Mouse (Mus musculus) liver, postnatal 0 days (tissue): ENCODE measurements around the gene Htr1f. TPM values are rescaled to one million over a fixed set of nuclear protein-coding genes. Genes with fewer than 3 reads are reported as not detected.

ENCODE experiments used
- ATAC-seq: fragments of 200-750 bp; cut with Nextera tagmentation; 2 replicates; pipeline ENCODE4 v1.8.0; 2017; ENCODE audit warnings: mild to moderate bottlenecking, moderate library complexity
- DNase-seq: peaks from one replicate; pipeline ENCODE4 v3.0.0-alpha.2; 2016
- H3K27ac ChIP-seq: fragments of 300-500 bp; sonication (generic); 2 replicates; pipeline ENCODE4 v1.5.1; 2014; ENCODE audit warnings: antibody characterized with exemption, moderate library complexity, mild to moderate bottlenecking, low read depth
- H3K27me3 ChIP-seq: fragments of 300-500 bp; sonication (generic); 2 replicates; pipeline ENCODE4 v1.6.1; 2014; ENCODE audit warnings: low read length, control low read depth, mixed read lengths; ENCODE audit not compliant: insufficient read depth
- H3K36me3 ChIP-seq: fragments of 300-500 bp; sonication (generic); replicated peaks from 2 replicates; pipeline ENCODE4 v1.6.1; 2014; ENCODE audit warnings: mild to moderate bottlenecking, control low read depth, low read length, moderate library complexity, mixed read lengths; ENCODE audit not compliant: insufficient read depth
- H3K4me1 ChIP-seq: fragments of 300-500 bp; sonication (generic); 2 replicates; pipeline ENCODE4 v1.6.1; 2014; ENCODE audit warnings: antibody characterized with exemption, mild to moderate bottlenecking, control low read depth; ENCODE audit not compliant: insufficient read depth
- H3K4me2 ChIP-seq: fragments of 300-500 bp; sonication (generic); 2 replicates; pipeline ENCODE4 v1.6.1; 2014; ENCODE audit warnings: low read depth, mild to moderate bottlenecking, low read length, moderate library complexity, mixed read lengths
- H3K4me3 ChIP-seq: fragments of 300-500 bp; sonication (generic); 2 replicates; pipeline ENCODE4 v1.5.1; 2014; ENCODE audit warnings: low read depth, low read length
- H3K9ac ChIP-seq: fragments of 300-500 bp; sonication (generic); replicated peaks from 2 replicates; pipeline ENCODE4 v1.6.1; 2014; ENCODE audit warnings: mild to moderate bottlenecking, moderate library complexity
- H3K9me3 ChIP-seq: fragments of 300-500 bp; sonication (generic); 2 replicates; pipeline ENCODE4 v1.6.1; 2016; ENCODE audit warnings: mild to moderate bottlenecking, control low read depth, low read length, mixed read lengths
- CTCF ChIP-seq: sonication (generic); IDR thresholded peaks from 2 replicates; pipeline ENCODE4 v1.5.1; 2016; ENCODE audit warnings: antibody characterized with exemption, low read depth
- EP300 ChIP-seq: IDR thresholded peaks from 2 replicates; pipeline ENCODE4 v1.6.1; 2016; ENCODE audit warnings: antibody characterized with exemption, low read depth, mild to moderate bottlenecking
- WGBS: fragments of 180-500 bp; shearing (Covaris S2); extraction: QIAGEN DNeasy Blood & Tissue Kit; methylation state at CpG from one replicate; pipeline ENCODE4 v1.1.7; 2014; ENCODE audit not compliant: insufficient replicate concordance; 5-methylcytosine and 5-hydroxymethylcytosine counted together
- polyA plus RNA-seq: library from polyadenylated mRNA; unstranded; fragments of >200 nt; fragmentation: Nextera tagmentation; extraction: Ambion mirVana; gene quantifications from 2 replicates; pipeline ENCODE4 v1.2.1, GENCODE M21; 2015

Htr1f gene
- polyA plus RNA-seq, result not detected in 2 replicates

- no peak for TF ChIP-seq CTCF
- no peak for TF ChIP-seq EP300
- Histone ChIP-seq H3K4me2 (peak within 1 kb of the TSS; percentile 59), H3K4me3 (peak within 1 kb of the TSS; percentile 19), H3K4me1 (no peaks in the 10 kb centered on the region), H3K9ac (no peak within 1 kb of the TSS), H3K27me3 (peaks cover 14% of the 10 kb centered on the region; the same call in 1 of the 2 replicates), H3K9me3 (no peaks in the 10 kb centered on the region), H3K36me3 (no peaks in the 10 kb centered on the region), H3K27ac (no peak within 1 kb of the TSS)
- ATAC-seq (no peak), DNase-seq (no peak)
- WGBS, result 9% methylated on average over 41 of the region's 41 CpGs
These were observed at the start of gene Htr1f for GRCm38 (mm10) chr16:65105184-65105931. Gene Htr1f, minus strand, starts transcription at chr16:65105854.

GRCm38 (mm10) chr16:65139771-65140170 lies 34.1 kb upstream of the Htr1f start:
- no peaks in the 10 kb centered on the region for H3K4me1 ChIP-seq
- H3K27me3 ChIP-seq, result no peaks in the 10 kb centered on the region
- TF ChIP-seq EP300, result no peak
- no peak for TF ChIP-seq CTCF
- H3K27ac ChIP-seq, result no peak overlapping the region
- 65% methylated on average over 2 of the region's 2 CpGs for WGBS
- no peak for ATAC-seq
- H3K4me3 ChIP-seq, result no peak overlapping the region
- no peak for DNase-seq
- no peaks in the 10 kb centered on the region for H3K9me3 ChIP-seq
- H3K4me2 ChIP-seq, result no peak overlapping the region
- no peaks in the 10 kb centered on the region for H3K36me3 ChIP-seq
- no peak overlapping the region for H3K9ac ChIP-seq

GRCm38 (mm10) chr16:65129391-65129790 lies 23.7 kb upstream of the Htr1f start:
- H3K27me3 ChIP-seq, result no peaks in the 10 kb centered on the region
- H3K4me2 ChIP-seq, result no peak overlapping the region
- H3K4me1 ChIP-seq, result no peaks in the 10 kb centered on the region
- H3K36me3 ChIP-seq, result no peaks in the 10 kb centered on the region
- H3K9me3 ChIP-seq, result no peaks in the 10 kb centered on the region
- 71% methylated on average over 2 of the region's 2 CpGs for WGBS
- no peak for TF ChIP-seq EP300
- no peak for TF ChIP-seq CTCF
- DNase-seq (no peak), ATAC-seq (no peak)
- H3K27ac ChIP-seq, result no peak overlapping the region
- no peak overlapping the region for H3K9ac ChIP-seq
- no peak overlapping the region for H3K4me3 ChIP-seq

GRCm38 (mm10) chr16:65127846-65128245 lies 22.2 kb upstream of the Htr1f start:
- Histone ChIP-seq H3K4me3 (no peak overlapping the region), H3K9me3 (no peaks in the 10 kb centered on the region), H3K9ac (no peak overlapping the region), H3K27me3 (no peaks in the 10 kb centered on the region), H3K4me2 (no peak overlapping the region), H3K27ac (no peak overlapping the region), H3K4me1 (no peaks in the 10 kb centered on the region), H3K36me3 (no peaks in the 10 kb centered on the region)
- DNase-seq (no peak), ATAC-seq (no peak)
- WGBS, result 43% methylated on average over 3 of the region's 3 CpGs
- no peak for TF ChIP-seq CTCF
- TF ChIP-seq EP300, result no peak

- DNase-seq (no peak), ATAC-seq (no peak)
- no peak overlapping the region for H3K27ac ChIP-seq
- TF ChIP-seq CTCF, result no peak
- no peak for TF ChIP-seq EP300
- no peak overlapping the region for H3K4me2 ChIP-seq
- H3K9ac ChIP-seq, result no peak overlapping the region
- no peaks in the 10 kb centered on the region for H3K9me3 ChIP-seq
- H3K4me1 ChIP-seq, result no peaks in the 10 kb centered on the region
- no peak overlapping the region for H3K4me3 ChIP-seq
- H3K36me3 ChIP-seq, result no peaks in the 10 kb centered on the region
- 77% methylated on average over 1 of the region's 1 CpGs for WGBS
- no peaks in the 10 kb centered on the region for H3K27me3 ChIP-seq
These were observed 6.6 kb upstream of the Htr1f start for GRCm38 (mm10) chr16:65112221-65112620.

- Histone ChIP-seq H3K9me3 (no peaks in the 10 kb centered on the region), H3K27me3 (no peaks in the 10 kb centered on the region), H3K4me3 (no peak overlapping the region), H3K4me2 (no peak overlapping the region), H3K36me3 (no peaks in the 10 kb centered on the region), H3K4me1 (no peaks in the 10 kb centered on the region), H3K27ac (no peak overlapping the region), H3K9ac (no peak overlapping the region)
- ATAC-seq, result no peak
- TF ChIP-seq EP300, result no peak
- WGBS, result 82% methylated on average over 5 of the region's 5 CpGs
- DNase-seq, result no peak
These were observed 12.1 kb downstream of the Htr1f start for GRCm38 (mm10) chr16:65093552-65093951.

- no peak for ATAC-seq
- Histone ChIP-seq H3K4me3 (no peak overlapping the region), H3K4me2 (no peak overlapping the region), H3K9me3 (no peaks in the 10 kb centered on the region), H3K9ac (no peak overlapping the region), H3K27me3 (no peaks in the 10 kb centered on the region), H3K27ac (no peak overlapping the region), H3K36me3 (no peaks in the 10 kb centered on the region), H3K4me1 (no peaks in the 10 kb centered on the region)
- DNase-seq, result no peak
- TF ChIP-seq CTCF, result no peak
- TF ChIP-seq EP300, result no peak
- 69% methylated on average over 2 of the region's 2 CpGs for WGBS
These were observed 22.2 kb downstream of the Htr1f start for GRCm38 (mm10) chr16:65083475-65083874.
